Comparison of ENCODE assay signal across 24 mouse cellular contexts in the genomic region with DNA sequence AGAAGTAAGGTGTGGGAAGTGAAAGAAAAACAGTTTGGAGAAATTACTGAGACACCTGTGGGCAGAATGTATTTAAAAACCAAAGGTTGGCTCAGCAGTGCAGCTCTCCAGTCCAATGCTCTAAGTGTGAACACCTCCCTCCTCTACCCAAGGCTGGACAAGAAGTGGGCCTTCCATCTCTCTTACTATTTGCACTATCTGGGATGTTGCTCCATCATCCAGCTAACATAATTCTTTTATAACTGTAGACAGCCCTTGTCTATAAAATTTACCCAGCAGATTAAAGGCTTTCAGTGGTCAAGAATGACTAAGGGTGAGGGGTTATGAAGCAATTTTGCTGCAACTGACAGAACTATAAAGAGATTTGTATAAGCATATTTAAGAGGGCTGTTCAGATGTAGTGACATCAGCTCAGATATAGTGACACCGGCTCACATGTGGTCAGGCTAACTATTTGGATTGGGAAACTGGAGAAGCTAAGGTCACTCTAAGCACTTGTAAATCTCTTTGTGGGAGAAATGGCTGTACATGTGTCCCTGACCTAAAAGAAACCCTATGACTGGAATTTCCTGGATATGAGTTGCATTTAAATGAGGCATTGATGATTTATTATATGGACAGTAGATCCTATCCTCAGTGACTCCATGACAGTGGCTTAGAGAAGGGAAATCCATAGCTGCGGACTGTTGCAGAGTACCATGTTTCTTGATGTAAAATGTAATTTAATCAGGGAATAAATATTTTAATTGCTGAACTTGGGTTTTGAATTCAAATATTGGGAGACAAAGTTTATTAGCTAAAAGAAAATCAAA.
DNase-seq lines count a peak whose midpoint lies in the region; ATAC-seq and TF ChIP-seq lines count a peak whose summit lies in the region.
"Had no signal": no experiment of that assay in that cellular context is flagged by ENCODE, and none has a peak within 500 bp of the region (broad histone marks: within the 10 kb centered on the region; RNA-seq: fewer than 3 reads in every experiment).

No protein-coding gene starts in this region.

- whole genome bisulfite sequencing in kidney, embryonic 16.5 days = 27% methylated on average over 2 of the region's 2 CpGs

- in situ Hi-C loops in Patski (cut with MboI; ENCODE audit: low pct_unique_long_range_greater_than_20kb) = no loop called here

- H3K27ac ChIP-seq in kidney, embryonic 16.5 days (ENCODE audit: low read length) = no peak overlapping the region
- H3K27ac ChIP-seq: heart, adult 2 months; hindbrain, embryonic 14.5 days; limb, embryonic 13.5 days; lung, embryonic 15.5 days; neural tube, embryonic 13.5 days; stomach, embryonic 15.5 days had no signal

- H3K27me3 ChIP-seq in kidney, embryonic 16.5 days (ENCODE audit: insufficient read depth, low read length) = no peaks in the 10 kb centered on the region
- H3K27me3 ChIP-seq in Patski = no peaks in the 10 kb centered on the region
- H3K27me3 ChIP-seq: forebrain, embryonic 13.5 days; heart, embryonic 12.5 days; limb, embryonic 13.5 days; lung, embryonic 15.5 days; neural tube, embryonic 13.5 days; stomach, embryonic 15.5 days had no signal

- no peak overlapping the region for H3K9ac ChIP-seq in kidney, embryonic 16.5 days (replicated peaks; ENCODE audit: low read length)
- H3K9ac ChIP-seq: forebrain, embryonic 13.5 days; heart, embryonic 12.5 days; hindbrain, embryonic 14.5 days; limb, embryonic 13.5 days; lung, embryonic 15.5 days; neural tube, embryonic 13.5 days; stomach, embryonic 15.5 days had no signal

- peak; percentile 15 for DNase-seq in gastrocnemius, adult 18-20 months (ENCODE audit: low spot score)
- no peak for DNase-seq in gastrocnemius, postnatal 10 days
- no peak for DNase-seq in kidney, adult 8-10 months
- peak; percentile 77 for DNase-seq in Patski (ENCODE audit: low read depth, low spot score)
- peak; percentile 20 for DNase-seq in mesoderm, embryonic 11.5 days (ENCODE audit: low read depth, low spot score)
- DNase-seq in spleen, adult 12 weeks (ENCODE audit: low spot score) = no peak
- DNase-seq in layer of hippocampus, adult 11-12 months (ENCODE audit: low spot score) = no peak
- DNase-seq: B cell, adult 2 months; cerebellum, adult 2 months; cerebellum, postnatal 14 days; heart, adult 2 months; kidney, postnatal 10 days had no signal

- POLR2A ChIA-PET in Patski (lab: Charles Lee) = interaction anchor here (1.7 kb wide), 1 partner anchor 14 kb away, joined by 3 read pairs; no protein-coding TSS in a partner anchor

- CTCF ChIA-PET in Patski (lab: Charles Lee) = interaction anchor here (1.1 to 1.8 kb wide), 4 partner anchors 11 to 36 kb away, joined by 3 to 9 read pairs (median 4); no protein-coding TSS in a partner anchor

- TF ChIP-seq CTCF in Patski (IDR thresholded peaks at IDR 0.05) = no peak

- H3K9me3 ChIP-seq in kidney, embryonic 16.5 days (ENCODE audit: low read length) = no peaks in the 10 kb centered on the region
- H3K9me3 ChIP-seq: forebrain, embryonic 13.5 days; G1E; limb, embryonic 13.5 days; lung, embryonic 15.5 days; neural tube, embryonic 13.5 days; stomach, embryonic 15.5 days had no signal

- no peak overlapping the region for H3K4me3 ChIP-seq in kidney, embryonic 16.5 days (ENCODE audit: low read length)
- H3K4me3 ChIP-seq: forebrain, embryonic 13.5 days; heart, adult 2 months; heart, embryonic 12.5 days; limb, embryonic 13.5 days; lung, embryonic 15.5 days; neural tube, embryonic 13.5 days; stomach, embryonic 15.5 days had no signal

- H3K4me1 ChIP-seq in kidney, embryonic 16.5 days (ENCODE audit: insufficient read depth, low read length) = peaks cover 6% of the 10 kb centered on the region; the same call in 1 of the 2 replicates
- H3K4me1 ChIP-seq: heart, embryonic 12.5 days; limb, embryonic 13.5 days; lung, embryonic 15.5 days; stomach, embryonic 15.5 days had no signal

- no peaks in the 10 kb centered on the region for H3K36me3 ChIP-seq in kidney, embryonic 16.5 days (ENCODE audit: insufficient read depth, low read length)
- H3K36me3 ChIP-seq: G1E; heart, embryonic 12.5 days; limb, embryonic 13.5 days; lung, embryonic 15.5 days; neural tube, embryonic 13.5 days; stomach, embryonic 15.5 days had no signal

- no peak overlapping the region for H3K4me2 ChIP-seq in kidney, embryonic 16.5 days (replicated peaks; ENCODE audit: low read depth, low read length)
- H3K4me2 ChIP-seq: forebrain, embryonic 13.5 days; heart, embryonic 12.5 days; hindbrain, embryonic 14.5 days; limb, embryonic 13.5 days; liver, embryonic 11.5 days; lung, embryonic 15.5 days; midbrain, embryonic 11.5 days; neural tube, embryonic 13.5 days; stomach, embryonic 15.5 days had no signal

- ATAC-seq in kidney, embryonic 16.5 days (ENCODE audit: low FRiP score, low TSS enrichment) = peak; percentile 89
- ATAC-seq in Patski = peak; percentile 91
- ATAC-seq: forebrain, embryonic 13.5 days; inflammation-experienced regulatory T-cells, adult 6 months had no signal

Comparison
In these comparisons a context has a peak if more than half of its experiments do, and no peak if none do; other contexts are left out.
1. DNase-seq: peak in gastrocnemius, adult 18-20 months (single experiment), Patski (single experiment) and mesoderm, embryonic 11.5 days (single experiment); none in gastrocnemius, postnatal 10 days (single experiment), kidney, adult 8-10 months (0 of 2), spleen, adult 12 weeks (single experiment) and layer of hippocampus, adult 11-12 months (single experiment).